Mouse (Mus musculus) stomach, embryonic 16.5 days (tissue): ENCODE results near the gene Cyba. TPM values are rescaled to one million over a fixed set of nuclear protein-coding genes. Genes with fewer than 3 reads are reported as not detected.
A peak's percentile ranks its signal among the peaks of the same experiment; 100 is the strongest.

ENCODE experiments used
- ATAC-seq: fragments of 200-750 bp; cut with Nextera tagmentation; 2 replicates; pipeline ENCODE4 v1.8.0; 2017; ENCODE audit warnings: moderate number of reproducible peaks, moderate TSS enrichment; ENCODE audit not compliant: insufficient read depth, low FRiP score
- H3K27ac ChIP-seq: fragments of 300-500 bp; sonication (generic); 2 replicates; pipeline ENCODE4 v1.5.1; 2014; ENCODE audit warnings: low read length
- H3K27me3 ChIP-seq: fragments of 300-500 bp; sonication (generic); 2 replicates; pipeline ENCODE4 v1.6.1; 2014; ENCODE audit warnings: low read length, control low read depth, mixed read lengths; ENCODE audit not compliant: control insufficient read depth, insufficient read depth
- H3K36me3 ChIP-seq: fragments of 300-500 bp; sonication (generic); 2 replicates; pipeline ENCODE4 v1.6.1; 2014; ENCODE audit warnings: low read length; ENCODE audit not compliant: control insufficient read depth, insufficient read depth
- H3K4me1 ChIP-seq: fragments of 300-500 bp; sonication (generic); 2 replicates; pipeline ENCODE4 v1.6.1; 2014; ENCODE audit warnings: low read length, control low read depth, mixed read lengths; ENCODE audit not compliant: control insufficient read depth, insufficient read depth
- H3K4me2 ChIP-seq: fragments of 300-500 bp; sonication (generic); 2 replicates; pipeline ENCODE4 v1.6.1; 2014; ENCODE audit warnings: low read depth, low read length, mixed read lengths
- H3K4me3 ChIP-seq: fragments of 300-500 bp; sonication (generic); replicated peaks from 2 replicates; pipeline ENCODE4 v1.5.1; 2014; ENCODE audit warnings: mild to moderate bottlenecking, low read length
- H3K9ac ChIP-seq: fragments of 300-500 bp; sonication (generic); 2 replicates; pipeline ENCODE4 v1.6.1; 2014; ENCODE audit warnings: low read length
- H3K9me3 ChIP-seq: fragments of 300-500 bp; sonication (generic); replicated peaks from 2 replicates; pipeline ENCODE4 v1.6.1; 2016; ENCODE audit warnings: low read length, control low read depth; ENCODE audit not compliant: control insufficient read depth
- WGBS: fragments of 180-500 bp; shearing (Covaris S2); extraction: QIAGEN DNeasy Blood & Tissue Kit; methylation state at CpG from one replicate; pipeline ENCODE4 v1.1.7; 2014; 5-methylcytosine and 5-hydroxymethylcytosine counted together
- polyA plus RNA-seq: library from polyadenylated mRNA; unstranded; fragments of >200 nt; fragmentation: Nextera tagmentation; extraction: Ambion mirVana; gene quantifications from 2 replicates; pipeline ENCODE4 v1.2.1, GENCODE M21; 2015

Cyba gene
- polyA plus RNA-seq = 241 and 270 TPM in 2 replicates

DNA sequence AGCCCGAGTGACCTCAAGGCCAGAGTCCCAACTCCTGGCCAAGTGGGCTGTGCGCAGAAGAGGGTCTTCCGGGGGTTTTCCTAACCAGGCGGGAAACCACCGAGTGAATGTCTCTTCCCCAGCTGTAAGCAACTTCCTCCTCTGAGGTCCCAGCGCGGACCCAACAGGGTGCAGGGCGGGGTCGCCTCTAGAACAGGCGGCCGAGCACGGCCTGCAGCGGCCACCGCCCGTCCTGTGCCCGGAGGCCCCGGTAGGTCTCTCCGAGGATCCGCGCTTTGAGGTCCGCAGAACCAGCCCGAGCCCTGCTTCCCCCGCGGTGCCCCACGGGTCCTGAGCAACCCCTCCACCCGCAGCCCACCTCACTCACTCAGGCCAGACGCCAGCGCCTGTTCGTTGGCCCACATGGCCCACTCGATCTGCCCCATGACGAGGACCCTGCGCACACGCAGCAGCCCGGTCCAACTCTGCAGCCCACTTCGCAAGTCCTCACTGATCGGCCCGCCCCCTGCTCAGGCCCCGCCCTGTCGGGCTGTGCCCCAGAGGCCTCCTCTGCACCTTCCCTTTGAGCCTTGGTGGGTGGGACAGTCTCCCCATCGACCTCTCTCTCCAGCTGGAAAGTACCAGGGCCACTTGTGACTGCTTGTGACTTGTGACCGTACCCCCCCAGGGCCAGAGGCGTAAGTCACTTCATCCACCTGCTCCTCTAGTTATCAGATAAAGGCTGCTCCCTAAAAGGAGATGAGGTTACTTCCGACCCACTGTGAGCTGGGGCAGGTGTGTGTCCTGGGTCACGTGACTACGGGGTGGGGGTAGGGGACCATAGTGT lies at the start of gene Cyba:
Cyba (minus strand) TSS at position 488 of the 826 bp plus-strand sequence.
- WGBS = 2% methylated on average over 45 of the region's 45 CpGs
- Histone ChIP-seq H3K9ac (peak within 1 kb of the TSS; percentile 86), H3K27ac (peak within 1 kb of the TSS; percentile 86), H3K27me3 (no peaks in the 10 kb centered on the region), H3K4me3 (peak within 1 kb of the TSS; percentile 65), H3K4me2 (peak within 1 kb of the TSS; percentile 83), H3K36me3 (0 out of 2 replicates have a peak, but pooled peaks cover 4% of the 10 kb centered on the region), H3K9me3 (no peaks in the 10 kb centered on the region; the same call in 1 of the 2 replicates), H3K4me1 (peaks cover 13% of the 10 kb centered on the region)
- peak; percentile 88 for ATAC-seq

DNA sequence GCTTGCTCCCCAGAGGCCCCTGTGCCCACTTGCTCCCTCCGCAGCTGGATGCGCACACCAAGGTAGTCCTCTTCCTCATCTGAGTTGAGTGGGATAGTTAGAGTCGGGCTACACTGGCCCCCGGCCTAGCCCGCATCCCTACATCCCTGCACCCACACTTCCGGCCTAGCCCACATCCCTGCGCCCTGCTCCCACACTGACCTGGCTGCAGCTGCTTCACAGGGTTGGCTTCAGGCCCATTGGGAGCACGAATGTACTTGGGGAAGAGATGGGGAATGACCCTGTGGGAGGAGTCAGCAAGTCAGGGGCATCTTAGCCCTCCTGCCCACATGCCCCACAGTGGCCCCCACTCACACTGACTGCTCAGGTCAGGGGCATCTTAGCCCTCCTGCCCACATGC lies 49.7 kb upstream of the Cyba start:
- Histone ChIP-seq H3K9ac (no peak overlapping the region), H3K9me3 (no peaks in the 10 kb centered on the region), H3K36me3 (peaks cover 43% of the 10 kb centered on the region), H3K27ac (no peak overlapping the region), H3K4me3 (no peak overlapping the region), H3K4me1 (no peaks in the 10 kb centered on the region), H3K27me3 (no peaks in the 10 kb centered on the region), H3K4me2 (no peak overlapping the region)
- no peak for ATAC-seq
- WGBS = 94% methylated on average over 8 of the region's 8 CpGs

GRCm38 (mm10) chr8:122475580-122476320 lies 43.0 kb upstream of the Cyba start, which contains the start of the genes Rnf166 and Ctu2:
Gene Rnf166, minus strand, starts transcription at chr8:122476064.
Gene Ctu2, plus strand, starts transcription at chr8:122476143.
- Histone ChIP-seq H3K36me3 (peaks cover 5% of the 10 kb centered on the region; the same call in 1 of the 2 replicates), H3K9ac (peak within 1 kb of the TSS; percentile 84), H3K4me1 (peaks cover 22% of the 10 kb centered on the region), H3K9me3 (no peaks in the 10 kb centered on the region), H3K27me3 (no peaks in the 10 kb centered on the region), H3K4me2 (peak within 1 kb of the TSS; percentile 66), H3K4me3 (peak within 1 kb of the TSS; percentile 73), H3K27ac (peak within 1 kb of the TSS; percentile 43)
- peak; percentile 94 for ATAC-seq
- under 1% methylated on average over 86 of the region's 103 CpGs for WGBS

DNA sequence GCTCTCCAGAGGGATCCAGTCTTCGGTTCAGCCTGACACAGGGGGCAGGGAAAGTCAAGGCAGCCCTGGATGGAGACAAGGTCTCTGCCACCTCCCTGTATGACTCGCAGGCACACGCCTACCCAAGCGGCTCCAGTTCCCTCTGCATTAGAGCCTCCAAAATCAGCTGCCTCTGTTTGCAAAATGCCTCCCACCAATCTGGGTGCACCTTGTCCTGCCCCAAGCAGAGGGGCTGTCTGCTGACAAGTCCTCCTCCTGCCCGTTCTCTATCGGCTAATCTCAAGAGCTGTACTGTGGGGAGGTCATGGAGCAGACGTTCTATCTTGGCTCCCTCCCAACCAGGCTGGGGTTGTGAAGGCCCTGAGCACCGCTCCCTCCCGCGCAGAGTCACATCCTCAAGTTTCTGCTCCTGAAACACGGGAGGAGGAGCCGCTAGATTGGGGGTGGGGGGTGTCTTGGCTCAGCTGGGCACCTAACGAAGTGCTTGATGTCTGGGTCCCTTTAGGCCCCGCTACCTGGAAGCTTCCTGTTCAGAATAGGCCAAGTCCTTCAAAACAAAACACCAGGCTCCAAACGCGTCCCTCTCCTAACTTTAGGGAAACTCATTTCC lies 42.3 kb upstream of the Cyba start:
- Histone ChIP-seq H3K4me2 (peak overlapping the region; percentile 66), H3K4me3 (peak overlapping the region; percentile 73), H3K4me1 (peaks cover 22% of the 10 kb centered on the region), H3K9me3 (no peaks in the 10 kb centered on the region), H3K27ac (peak overlapping the region; percentile 43), H3K27me3 (no peaks in the 10 kb centered on the region), H3K36me3 (peaks cover 5% of the 10 kb centered on the region; the same call in 1 of the 2 replicates), H3K9ac (peak overlapping the region; percentile 84)
- ATAC-seq = no peak
- 7% methylated on average over 16 of the region's 16 CpGs for WGBS

- H3K27ac ChIP-seq = no peak overlapping the region
- ATAC-seq = no peak
These were observed 41.2 kb upstream of the Cyba start for GRCm38 (mm10) chr8:122473911-122474421.

DNA sequence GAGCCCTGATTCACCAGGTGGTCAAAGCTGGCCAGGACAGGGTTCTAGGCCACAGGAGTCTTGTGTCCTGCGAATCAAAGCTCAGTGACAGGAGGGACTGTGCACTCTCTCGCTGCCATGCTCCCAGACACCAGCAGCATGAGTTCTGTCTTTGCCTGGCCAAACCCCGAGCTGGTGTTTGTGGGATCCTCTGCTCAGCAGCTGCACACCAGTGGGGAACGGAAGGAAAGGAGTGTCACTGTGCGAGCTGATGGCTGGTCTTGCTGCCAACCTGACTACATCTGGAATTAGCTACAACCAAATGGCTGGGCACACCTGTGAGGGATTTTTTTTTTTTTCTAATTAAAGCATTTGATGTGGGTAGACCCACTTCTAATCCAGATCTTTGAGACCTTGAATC lies 38.0 kb upstream of the Cyba start:
- Histone ChIP-seq H3K9ac (peak overlapping the region; percentile 21; the same call in 1 of the 2 replicates), H3K27ac (no peak overlapping the region), H3K36me3 (peaks cover 12% of the 10 kb centered on the region), H3K9me3 (no peaks in the 10 kb centered on the region), H3K4me1 (peaks cover 15% of the 10 kb centered on the region), H3K27me3 (no peaks in the 10 kb centered on the region), H3K4me2 (no peak overlapping the region), H3K4me3 (no peak overlapping the region)
- 83% methylated on average over 5 of the region's 5 CpGs for WGBS
- ATAC-seq = no peak

More at GRCm38 (mm10) chr8:122473911-122474421, 41.2 kb upstream of the Cyba start:
- Histone ChIP-seq H3K9me3 (no peaks in the 10 kb centered on the region), H3K36me3 (no peaks in the 10 kb centered on the region), H3K27me3 (no peaks in the 10 kb centered on the region), H3K4me2 (no peak overlapping the region), H3K4me3 (no peak overlapping the region), H3K4me1 (peaks cover 22% of the 10 kb centered on the region), H3K9ac (no peak overlapping the region; the same call in 1 of the 2 replicates)
- WGBS = 86% methylated on average over 8 of the region's 8 CpGs

GRCm38 (mm10) chr8:122469965-122470364 lies 37.2 kb upstream of the Cyba start:
- H3K9ac ChIP-seq = no peak overlapping the region
- H3K4me2 ChIP-seq = no peak overlapping the region
- H3K9me3 ChIP-seq = no peaks in the 10 kb centered on the region
- H3K4me3 ChIP-seq = no peak overlapping the region
- 85% methylated on average over 10 of the region's 10 CpGs for WGBS
- H3K4me1 ChIP-seq = peaks cover 12% of the 10 kb centered on the region
- H3K27ac ChIP-seq = no peak overlapping the region
- H3K36me3 ChIP-seq = peaks cover 12% of the 10 kb centered on the region
- H3K27me3 ChIP-seq = no peaks in the 10 kb centered on the region
- no peak for ATAC-seq

- H3K4me1 ChIP-seq = peaks cover 7% of the 10 kb centered on the region
- no peak overlapping the region for H3K4me2 ChIP-seq
- ATAC-seq = no peak
- H3K9ac ChIP-seq = no peak overlapping the region
- H3K9me3 ChIP-seq = no peaks in the 10 kb centered on the region
- no peak overlapping the region for H3K4me3 ChIP-seq
- no peak overlapping the region for H3K27ac ChIP-seq
- 78% methylated on average over 6 of the region's 6 CpGs for WGBS
- peaks cover 12% of the 10 kb centered on the region for H3K36me3 ChIP-seq
- no peaks in the 10 kb centered on the region for H3K27me3 ChIP-seq
These were observed 36.7 kb upstream of the Cyba start for GRCm38 (mm10) chr8:122469407-122469806.
